Mouse (Mus musculus) spleen, adult 2 months (tissue): ENCODE data around the gene AI481877.
"Not testable (repeated sequence)": the region's sequence is repeated elsewhere in the genome, so short reads cannot be mapped to it uniquely, and the experiment has no call there.

ENCODE experiments used
- CTCF ChIP-seq: fragments of 200-500 bp; IDR thresholded peaks from 2 replicates; pipeline ENCODE4 v1.5.1; 2011; ENCODE audit warnings: mild to moderate bottlenecking, inconsistent platforms; ENCODE audit not compliant: insufficient read depth, insufficient read length, insufficient replicate concordance; ENCODE audit errors: extremely low read depth
- POLR2A ChIP-seq: fragments of 200-500 bp; IDR thresholded peaks from 2 replicates; pipeline ENCODE4 v1.6.1; 2011; ENCODE audit warnings: low read depth, low read length, inconsistent platforms

GRCm38 (mm10) chr4:59138507-59139033 is at the start of gene AI481877:
- not testable (repeated sequence) for TF ChIP-seq CTCF, POLR2A
